Mouse (Mus musculus) MEL (cell line): Measurements from ENCODE around the gene Wdfy1. TPM values are rescaled to one million over a fixed set of nuclear protein-coding genes. Genes with fewer than 3 reads are reported as not detected.

Experiments
- DNase-seq: peaks from one replicate; pipeline ENCODE4 v3.0.0; 2011; ENCODE audit warnings: low read depth, low spot score
- H3K27ac ChIP-seq: 2 replicates; pipeline ENCODE4 v1.5.1; 2012; ENCODE audit warnings: low read depth, mild to moderate bottlenecking, control low read depth, low read length, moderate library complexity; ENCODE audit not compliant: control insufficient read depth
- H3K27me3 ChIP-seq, 2 experiments: fragments of 150-350 bp in 1 of 2; sonication (generic) in 1 of 2; 2 replicates each; pipeline ENCODE4 v1.6.1; 2012; ENCODE audit warnings: low read length in 2 of 2, mild to moderate bottlenecking in 2 of 2, improper control_type of control experiment in 1 of 2, moderate library complexity in 1 of 2; ENCODE audit not compliant: insufficient read depth in 2 of 2, control insufficient read depth in 1 of 2
- H3K36me3 ChIP-seq, 2 experiments: 2 replicates each; pipeline ENCODE4 v1.6.1; 2012 to 2014; ENCODE audit warnings: low read length in 2 of 2, improper control_type of control experiment in 1 of 2, inconsistent platforms in 1 of 2, mild to moderate bottlenecking in 1 of 2; ENCODE audit not compliant: insufficient read depth in 2 of 2, control insufficient read depth in 1 of 2
- H3K4me1 ChIP-seq, 2 experiments: fragments of 150-350 bp in 1 of 2; sonication (generic) in 1 of 2; 2 replicates each; pipeline ENCODE4 v1.6.1; 2012; ENCODE audit warnings: low read length in 2 of 2, improper control_type of control experiment in 1 of 2, mild to moderate bottlenecking in 1 of 2; ENCODE audit not compliant: insufficient read depth in 2 of 2, control insufficient read depth in 1 of 2
- H3K4me3 ChIP-seq, 2 experiments: fragments of 150-350 bp in 1 of 2; sonication (generic) in 1 of 2; 2 replicates each; pipeline ENCODE4 v1.5.1; 2012; ENCODE audit warnings: low read depth in 2 of 2, low read length in 2 of 2, mild to moderate bottlenecking in 2 of 2, moderate library complexity in 2 of 2, control low read depth in 1 of 2, improper control_type of control experiment in 1 of 2; ENCODE audit not compliant: control insufficient read depth in 1 of 2, insufficient read depth in 1 of 2
- H3K79me2 ChIP-seq: 2 replicates; pipeline ENCODE4 v1.6.1; 2012; ENCODE audit warnings: mild to moderate bottlenecking, low read length, moderate library complexity; ENCODE audit not compliant: control insufficient read depth, poor library complexity, insufficient read depth
- H3K9ac ChIP-seq: 2 replicates; pipeline ENCODE4 v1.6.1; 2012; ENCODE audit warnings: low read depth, mild to moderate bottlenecking, control low read depth, low read length, moderate library complexity; ENCODE audit not compliant: control insufficient read depth, poor library complexity, severe bottlenecking
- H3K9me3 ChIP-seq: fragments of 150-350 bp; sonication (generic); replicated peaks from 2 replicates; pipeline ENCODE4 v1.6.1; 2012; ENCODE audit warnings: mild to moderate bottlenecking, low read length, improper control_type of control experiment, moderate library complexity; ENCODE audit not compliant: insufficient read depth
- CTCF ChIP-seq, 3 experiments: IDR thresholded peaks in 2 of 3; conservative IDR thresholded peaks in 1 of 3; 2 replicates each; pipeline ENCODE4 v1.5.1; 2011 to 2012; ENCODE audit warnings: low read length in 3 of 3, low read depth in 2 of 3, mild to moderate bottlenecking in 2 of 3, improper control_type of control experiment in 1 of 3, inconsistent platforms in 1 of 3, mixed read lengths in 1 of 3, moderate library complexity in 1 of 3; ENCODE audit not compliant: control insufficient read depth in 1 of 3, insufficient read depth in 1 of 3, poor library complexity in 1 of 3, severe bottlenecking in 1 of 3
- GATA1 ChIP-seq: IDR thresholded peaks from 2 replicates; pipeline ENCODE4 v1.6.1; 2011; ENCODE audit warnings: low read depth, low read length, improper control_type of control experiment
- MAFK ChIP-seq: IDR thresholded peaks from 2 replicates; pipeline ENCODE4 v1.6.1; 2011; ENCODE audit warnings: low read depth, mild to moderate bottlenecking, low read length, improper control_type of control experiment, borderline replicate concordance
- MEF2A ChIP-seq: IDR thresholded peaks from 2 replicates; pipeline ENCODE4 v1.6.1; 2014; ENCODE audit warnings: low read depth, mild to moderate bottlenecking, inconsistent platforms, low read length, improper control_type of control experiment; ENCODE audit not compliant: poor library complexity, insufficient replicate concordance, severe bottlenecking; ENCODE audit errors: extremely low read depth
- MXI1 ChIP-seq: IDR thresholded peaks from 2 replicates; pipeline ENCODE4 v1.6.1; 2011; ENCODE audit warnings: mild to moderate bottlenecking, low read depth, low read length, improper control_type of control experiment
- MYC ChIP-seq: IDR thresholded peaks from 2 replicates; pipeline ENCODE4 v1.6.1; 2011; ENCODE audit warnings: low read depth, mild to moderate bottlenecking, low read length, improper control_type of control experiment, moderate library complexity
- NELFE ChIP-seq: IDR thresholded peaks from 2 replicates; pipeline ENCODE4 v1.6.1; 2011; ENCODE audit warnings: low read depth, low read length, improper control_type of control experiment
- POLR2AphosphoS2 ChIP-seq: IDR thresholded peaks from 2 replicates; pipeline ENCODE4 v1.6.1; 2011; ENCODE audit warnings: low read length, improper control_type of control experiment
- POLR2AphosphoS5 ChIP-seq: IDR thresholded peaks from 2 replicates; pipeline ENCODE4 v1.6.1; 2012; ENCODE audit warnings: low read depth, borderline replicate concordance, mild to moderate bottlenecking, inconsistent platforms, low read length, moderate library complexity, mixed read lengths
- RAD21 ChIP-seq: IDR thresholded peaks from 2 replicates; pipeline ENCODE4 v1.6.1; 2011; ENCODE audit warnings: mild to moderate bottlenecking, low read depth, low read length, improper control_type of control experiment
- TAL1 ChIP-seq: IDR thresholded peaks from 2 replicates; pipeline ENCODE4 v1.6.1; 2012; ENCODE audit warnings: mild to moderate bottlenecking, inconsistent platforms, low read length, moderate library complexity, mixed read lengths
- TBP ChIP-seq: IDR thresholded peaks from 2 replicates; pipeline ENCODE4 v1.8.0; 2011; ENCODE audit warnings: low read depth, low read length, improper control_type of control experiment
- TCF12 ChIP-seq: IDR thresholded peaks from 2 replicates; pipeline ENCODE4 v1.6.1; 2014; ENCODE audit warnings: low read depth, mild to moderate bottlenecking, inconsistent platforms, low read length, improper control_type of control experiment, moderate library complexity
- UBTF ChIP-seq: IDR thresholded peaks from 2 replicates; pipeline ENCODE4 v1.6.1; 2012; ENCODE audit warnings: low read depth, mild to moderate bottlenecking, inconsistent platforms, low read length, improper control_type of control experiment, moderate library complexity, borderline replicate concordance; ENCODE audit not compliant: insufficient read depth
- USF1 ChIP-seq: IDR thresholded peaks from 2 replicates; pipeline ENCODE4 v1.6.1; 2014; ENCODE audit warnings: low read depth, mild to moderate bottlenecking, inconsistent platforms, low read length, improper control_type of control experiment, moderate library complexity
- ZNF384 ChIP-seq: IDR thresholded peaks from 2 replicates; pipeline ENCODE4 v1.6.1; 2012; ENCODE audit warnings: low read depth, mild to moderate bottlenecking, inconsistent platforms, low read length, improper control_type of control experiment
- polyA plus RNA-seq, 2 experiments: library from polyadenylated mRNA; stranded (reverse) in 1 of 2; unstranded in 1 of 2; fragments of >175 nt in 1 of 2; fragments of >200 nt in 1 of 2; gene quantifications; 2 replicates each; pipeline versions ENCODE4 v1.2.1 to v1.2.4; 2012; ENCODE audit warnings: low replicate concordance in 2 of 2, low read depth in 1 of 2; ENCODE audit not compliant: insufficient read length in 2 of 2, insufficient read depth in 1 of 2, missing spikeins in 1 of 2
- total RNA-seq: library from RNA; depleted of rRNA; stranded (reverse); fragments of 300-350 nt; gene quantifications from 2 replicates; pipeline ENCODE4 v1.2.3, GENCODE M21; 2012

The Wdfy1 gene
- total and polyA plus RNA-seq, 3 experiments, result 17.6 to 25.0 TPM; not detected in 1

- TF ChIP-seq ZNF384 (no peak), NELFE (no peak), USF1 (no peak), POLR2AphosphoS5 (no peak)
Observed at GRCm38 (mm10) chr1:79782433-79782832, 6.5 kb upstream of the Wdfy1 start (continued).

- Histone ChIP-seq H3K9me3 (no peaks in the 10 kb centered on the region), H3K27ac (no peak overlapping the region), H3K36me3 (peaks cover 0 to 9% of the 10 kb centered on the region in 2 experiments; a peak in 2 of 4 replicates), H3K4me1 (peaks cover 0 to 1% of the 10 kb centered on the region in 2 experiments; a peak in 1 of 4 replicates), H3K79me2 (peaks cover 13% of the 10 kb centered on the region), H3K27me3 (no peaks in the 10 kb centered on the region), H3K4me3 (no peak overlapping the region), H3K9ac (no peak overlapping the region)
- TF ChIP-seq GATA1 (no peak), NELFE (no peak), MXI1 (no peak), UBTF (no peak), TBP (no peak), MYC (no peak), MAFK (no peak), RAD21 (no peak)
- DNase-seq, result no peak
Observed at GRCm38 (mm10) chr1:79778011-79778410, 2.1 kb upstream of the Wdfy1 start.

- Histone ChIP-seq H3K27ac (no peak overlapping the region), H3K9ac (no peak overlapping the region), H3K79me2 (peaks cover 13% of the 10 kb centered on the region), H3K9me3 (no peaks in the 10 kb centered on the region), H3K27me3 (no peaks in the 10 kb centered on the region), H3K36me3 (peaks cover 0 to 9% of the 10 kb centered on the region in 2 experiments; a peak in 2 of 4 replicates), H3K4me3 (no peak overlapping the region), H3K4me1 (peaks cover 0 to 1% of the 10 kb centered on the region in 2 experiments; a peak in 1 of 4 replicates)
- no peak for DNase-seq
- TF ChIP-seq MEF2A (no peak), CTCF (IDR thresholded peaks at IDR 0.05 in 2 of 3, conservative IDR thresholded peaks at IDR 0.05 in 1 of 3; ENCODE audit: control insufficient read depth in 1 of 3, insufficient read depth in 1 of 3, low read depth in 2 of 3, low read length in 3 of 3, poor library complexity in 1 of 3, severe bottlenecking in 1 of 3) (no peak), POLR2AphosphoS2 (no peak), MAFK (no peak), TCF12 (no peak), TBP (no peak), TAL1 (no peak), MXI1 (no peak)
Observed at GRCm38 (mm10) chr1:79774164-79774780, 1.7 kb downstream of the Wdfy1 start.
